Mouse (Mus musculus) embryonic facial prominence, embryonic 11.5 days (tissue): ENCODE results near the gene Mbtps2. TPM values are rescaled to one million over a fixed set of nuclear protein-coding genes. Genes with fewer than 3 reads are reported as not detected.

Source experiments
- ATAC-seq: fragments of 200-750 bp; cut with Nextera tagmentation; replicated peaks from 2 replicates; pipeline ENCODE4 v1.8.0; 2017; ENCODE audit warnings: low read depth; ENCODE audit not compliant: insufficient number of reproducible peaks, low FRiP score, low TSS enrichment
- DNase-seq: peaks from one replicate; pipeline ENCODE4 v3.0.0-alpha.2; 2015; ENCODE audit warnings: low spot score
- H3K27ac ChIP-seq: fragments of 300-500 bp; sonication (generic); replicated peaks from 2 replicates; pipeline ENCODE4 v1.5.1; 2014; ENCODE audit warnings: mild to moderate bottlenecking, low read depth, low read length, control low read depth
- H3K27me3 ChIP-seq: fragments of 300-500 bp; sonication (generic); 2 replicates; pipeline ENCODE4 v1.6.1; 2014; ENCODE audit warnings: mild to moderate bottlenecking, low read length, moderate library complexity, mixed read lengths; ENCODE audit not compliant: control insufficient read depth, insufficient read depth
- H3K36me3 ChIP-seq: fragments of 300-500 bp; sonication (generic); replicated peaks from 2 replicates; pipeline ENCODE4 v1.6.1; 2014; ENCODE audit warnings: low read depth, mild to moderate bottlenecking, low read length, moderate library complexity, mixed read lengths; ENCODE audit not compliant: control insufficient read depth, insufficient read depth
- H3K4me1 ChIP-seq: fragments of 300-500 bp; sonication (generic); 2 replicates; pipeline ENCODE4 v1.6.1; 2014; ENCODE audit warnings: low read length, mixed read lengths; ENCODE audit not compliant: control insufficient read depth, insufficient read depth
- H3K4me2 ChIP-seq: fragments of 300-500 bp; sonication (generic); 2 replicates; pipeline ENCODE4 v1.6.1; 2014; ENCODE audit warnings: low read depth, mild to moderate bottlenecking, control low read depth, low read length, moderate library complexity
- H3K4me3 ChIP-seq: fragments of 300-500 bp; sonication (generic); 2 replicates; pipeline ENCODE4 v1.5.1; 2014; ENCODE audit warnings: low read depth, low read length, control low read depth
- H3K9ac ChIP-seq: fragments of 300-500 bp; sonication (generic); replicated peaks from 2 replicates; pipeline ENCODE4 v1.6.1; 2014; ENCODE audit warnings: mild to moderate bottlenecking, control low read depth, low read length
- H3K9me3 ChIP-seq: fragments of 300-500 bp; sonication (generic); replicated peaks from 2 replicates; pipeline ENCODE4 v1.6.1; 2016; ENCODE audit warnings: mild to moderate bottlenecking, low read length, inconsistent platforms, mixed read lengths; ENCODE audit not compliant: control insufficient read depth
- WGBS: fragments of 180-500 bp; shearing (Covaris S2); extraction: QIAGEN DNeasy Blood & Tissue Kit; methylation state at CpG from one replicate; pipeline ENCODE4 v1.1.7; 2014; 5-methylcytosine and 5-hydroxymethylcytosine counted together
- polyA plus RNA-seq: library from polyadenylated mRNA; unstranded; fragments of >200 nt; fragmentation: Nextera tagmentation; extraction: Ambion mirVana; gene quantifications from 2 replicates; pipeline ENCODE4 v1.2.1, GENCODE M21; 2014

Gene Mbtps2
- polyA plus RNA-seq, 1 experiment from 2014 or later: 27.0 TPM

- no peak overlapping the region for H3K4me3 ChIP-seq
- DNase-seq (no peak), ATAC-seq (0 out of 2 replicates have a peak, but pooled peaks have one; percentile 56)
- no peaks in the 10 kb centered on the region for H3K4me1 ChIP-seq
- 28% methylated on average over 31 of the region's 32 CpGs for WGBS
- H3K27ac ChIP-seq: no peak overlapping the region
- H3K9me3 ChIP-seq: no peaks in the 10 kb centered on the region
- peak overlapping the region; percentile 29 for H3K4me2 ChIP-seq
- H3K9ac ChIP-seq: peak overlapping the region; percentile 32
- H3K36me3 ChIP-seq: no peaks in the 10 kb centered on the region
- H3K27me3 ChIP-seq: no peaks in the 10 kb centered on the region
Measured at GRCm38 (mm10) chrX:157612894-157613293, 14.4 kb upstream of the Mbtps2 start.

- H3K4me1 ChIP-seq: no peaks in the 10 kb centered on the region
- ATAC-seq: no peak
- H3K9ac ChIP-seq: no peak overlapping the region
- no peaks in the 10 kb centered on the region for H3K27me3 ChIP-seq
- WGBS: 7% methylated on average over 3 of the region's 3 CpGs
- H3K4me2 ChIP-seq: no peak overlapping the region
- no peaks in the 10 kb centered on the region for H3K36me3 ChIP-seq
- peak; percentile 60 for DNase-seq
- H3K9me3 ChIP-seq: no peaks in the 10 kb centered on the region
- H3K27ac ChIP-seq: no peak overlapping the region
- H3K4me3 ChIP-seq: no peak overlapping the region
Measured at GRCm38 (mm10) chrX:157601450-157601849, 2.9 kb upstream of the Mbtps2 start.

GRCm38 (mm10) chrX:157597585-157598185 is 830 bp downstream of the Mbtps2 start:
- Histone ChIP-seq H3K27ac (peak overlapping the region; percentile 77), H3K9me3 (no peaks in the 10 kb centered on the region), H3K4me2 (peak overlapping the region; percentile 37), H3K36me3 (no peaks in the 10 kb centered on the region), H3K9ac (peak overlapping the region; percentile 89), H3K4me1 (no peaks in the 10 kb centered on the region), H3K27me3 (no peaks in the 10 kb centered on the region), H3K4me3 (peak overlapping the region; percentile 51)
- no peak for ATAC-seq
- WGBS: 17% methylated on average over 17 of the region's 17 CpGs
- peak; percentile 47 for DNase-seq

GRCm38 (mm10) chrX:157596802-157597201 is 1.7 kb downstream of the Mbtps2 start:
- Histone ChIP-seq H3K9ac (0 out of 2 replicates have a peak overlapping the region, but pooled peaks have one; percentile 13), H3K4me2 (peak overlapping the region; percentile 37), H3K9me3 (no peaks in the 10 kb centered on the region), H3K4me3 (no peak overlapping the region), H3K27ac (no peak overlapping the region), H3K36me3 (no peaks in the 10 kb centered on the region), H3K27me3 (no peaks in the 10 kb centered on the region), H3K4me1 (no peaks in the 10 kb centered on the region)
- DNase-seq: no peak
- ATAC-seq: no peak
- WGBS: 79% methylated on average over 5 of the region's 5 CpGs

GRCm38 (mm10) chrX:157595927-157596326 is 2.6 kb downstream of the Mbtps2 start:
- ATAC-seq: no peak
- 84% methylated on average over 6 of the region's 6 CpGs for WGBS
- H3K4me2 ChIP-seq: no peak overlapping the region
- H3K4me3 ChIP-seq: no peak overlapping the region
- no peaks in the 10 kb centered on the region for H3K36me3 ChIP-seq
- no peak for DNase-seq
- no peak overlapping the region for H3K9ac ChIP-seq
- H3K4me1 ChIP-seq: no peaks in the 10 kb centered on the region
- no peaks in the 10 kb centered on the region for H3K9me3 ChIP-seq
- no peaks in the 10 kb centered on the region for H3K27me3 ChIP-seq
- H3K27ac ChIP-seq: no peak overlapping the region

- Histone ChIP-seq H3K27me3 (no peaks in the 10 kb centered on the region), H3K4me2 (no peak overlapping the region), H3K9me3 (no peaks in the 10 kb centered on the region), H3K4me3 (no peak overlapping the region), H3K27ac (no peak overlapping the region), H3K36me3 (no peaks in the 10 kb centered on the region), H3K9ac (no peak overlapping the region), H3K4me1 (no peaks in the 10 kb centered on the region)
- DNase-seq: no peak
- no peak for ATAC-seq
- 60% methylated on average over 2 of the region's 2 CpGs for WGBS
Measured at GRCm38 (mm10) chrX:157594606-157595005, 3.9 kb downstream of the Mbtps2 start.

GRCm38 (mm10) chrX:157587001-157587400 is 11.5 kb downstream of the Mbtps2 start:
- H3K4me3 ChIP-seq: no peak overlapping the region
- no peak overlapping the region for H3K27ac ChIP-seq
- H3K9ac ChIP-seq: no peak overlapping the region
- H3K4me1 ChIP-seq: no peaks in the 10 kb centered on the region
- no peak for ATAC-seq
- H3K27me3 ChIP-seq: no peaks in the 10 kb centered on the region
- no peak for DNase-seq
- no peaks in the 10 kb centered on the region for H3K36me3 ChIP-seq
- no peaks in the 10 kb centered on the region for H3K9me3 ChIP-seq
- 80% methylated on average over 5 of the region's 5 CpGs for WGBS
- no peak overlapping the region for H3K4me2 ChIP-seq

GRCm38 (mm10) chrX:157586397-157586796 is 12.1 kb downstream of the Mbtps2 start:
- ATAC-seq (no peak), DNase-seq (no peak)
- Histone ChIP-seq H3K27me3 (no peaks in the 10 kb centered on the region), H3K9me3 (no peaks in the 10 kb centered on the region), H3K4me2 (no peak overlapping the region), H3K4me3 (no peak overlapping the region), H3K9ac (no peak overlapping the region), H3K36me3 (no peaks in the 10 kb centered on the region), H3K4me1 (no peaks in the 10 kb centered on the region), H3K27ac (no peak overlapping the region)
